Mouse (Mus musculus) embryonic facial prominence, embryonic 10.5 days (tissue): ENCODE measurements around the gene Ccm2. TPM values are rescaled to one million over a fixed set of nuclear protein-coding genes. Genes with fewer than 3 reads are reported as not detected.

Experiments used
- DNase-seq: peaks from one replicate; pipeline ENCODE4 v3.0.0-alpha.2; 2017; ENCODE audit warnings: low spot score
- H3K27ac ChIP-seq: fragments of 300-500 bp; sonication (generic); replicated peaks from 2 replicates; pipeline ENCODE4 v1.5.1; 2016; ENCODE audit warnings: mild to moderate bottlenecking
- H3K27me3 ChIP-seq: fragments of 300-500 bp; sonication (generic); replicated peaks from 2 replicates; pipeline ENCODE4 v1.6.1; 2016; ENCODE audit warnings: low read depth, mild to moderate bottlenecking; ENCODE audit not compliant: poor library complexity, severe bottlenecking
- H3K36me3 ChIP-seq: fragments of 300-500 bp; sonication (generic); replicated peaks from 2 replicates; pipeline ENCODE4 v1.6.1; 2016; ENCODE audit warnings: mild to moderate bottlenecking, moderate library complexity
- H3K4me1 ChIP-seq: fragments of 300-500 bp; sonication (generic); 2 replicates; pipeline ENCODE4 v1.6.1; 2016
- H3K4me3 ChIP-seq: fragments of 300-500 bp; sonication (generic); 2 replicates; pipeline ENCODE4 v1.5.1; 2016; ENCODE audit warnings: mild to moderate bottlenecking, moderate library complexity
- H3K9me3 ChIP-seq: fragments of 300-500 bp; sonication (generic); 2 replicates; pipeline ENCODE4 v1.6.1; 2016; ENCODE audit warnings: mild to moderate bottlenecking
- WGBS: fragments of 180-500 bp; shearing (Covaris S2); methylation state at CpG from one replicate; pipeline ENCODE4 v1.1.7; 2016; 5-methylcytosine and 5-hydroxymethylcytosine counted together
- polyA plus RNA-seq: library from polyadenylated mRNA; unstranded; fragments of >200 nt; fragmentation: Nextera tagmentation; extraction: Ambion mirVana; gene quantifications from 2 replicates; pipeline ENCODE4 v1.2.1, GENCODE M21; 2016

Gene Ccm2
- polyA plus RNA-seq, 1 experiment from 2014 or later = 109 TPM

- DNase-seq = no peak
Measured at GRCm38 (mm10) chr11:6568584-6569409, 22.1 kb downstream of the Ccm2 start.

GRCm38 (mm10) chr11:6569410-6569777 lies 22.7 kb downstream of the Ccm2 start:
- Histone ChIP-seq H3K27me3 (no peaks in the 10 kb centered on the region), H3K27ac (no peak overlapping the region), H3K4me3 (no peak overlapping the region), H3K4me1 (peaks cover 11% of the 10 kb centered on the region; the same call in 1 of the 2 replicates), H3K36me3 (peaks cover 80% of the 10 kb centered on the region), H3K9me3 (no peaks in the 10 kb centered on the region)
- 57% methylated on average over 3 of the region's 3 CpGs for WGBS
- DNase-seq = no peak

More at GRCm38 (mm10) chr11:6568584-6569409, 22.1 kb downstream of the Ccm2 start:
- peaks cover 11% of the 10 kb centered on the region; the same call in 1 of the 2 replicates for H3K4me1 ChIP-seq
- no peak overlapping the region for H3K4me3 ChIP-seq
- WGBS = 79% methylated on average over 11 of the region's 11 CpGs
- no peak overlapping the region for H3K27ac ChIP-seq
- no peaks in the 10 kb centered on the region for H3K9me3 ChIP-seq
- no peaks in the 10 kb centered on the region for H3K27me3 ChIP-seq
- H3K36me3 ChIP-seq = peaks cover 83% of the 10 kb centered on the region

DNA sequence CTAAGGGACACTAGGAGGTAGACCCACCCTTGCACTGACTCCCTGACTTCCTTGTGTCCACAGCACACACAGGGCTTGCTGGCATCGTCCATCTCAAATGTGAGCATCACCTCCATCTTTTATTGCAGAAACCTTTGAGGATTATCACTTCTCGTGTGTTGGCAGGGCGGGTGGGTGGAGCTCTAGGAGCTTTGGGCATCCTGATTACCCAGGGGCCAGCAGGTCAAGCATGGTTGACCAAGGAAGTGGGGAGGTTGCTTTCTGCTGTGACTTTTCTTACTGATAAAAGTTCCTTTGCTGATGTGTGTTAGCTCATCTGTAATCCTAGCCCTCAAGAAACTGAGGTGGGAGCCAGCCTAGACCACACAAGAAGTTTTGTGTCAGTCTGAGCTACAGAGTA lies 29.5 kb downstream of the Ccm2 start:
- no peaks in the 10 kb centered on the region for H3K4me1 ChIP-seq
- 89% methylated on average over 3 of the region's 3 CpGs for WGBS
- no peak overlapping the region for H3K4me3 ChIP-seq
- no peaks in the 10 kb centered on the region for H3K27me3 ChIP-seq
- H3K9me3 ChIP-seq = no peaks in the 10 kb centered on the region
- no peak overlapping the region for H3K27ac ChIP-seq
- DNase-seq = no peak
- peaks cover 72% of the 10 kb centered on the region for H3K36me3 ChIP-seq

GRCm38 (mm10) chr11:6579361-6579760 lies 32.7 kb downstream of the Ccm2 start:
- Histone ChIP-seq H3K36me3 (peaks cover 65% of the 10 kb centered on the region), H3K4me1 (no peaks in the 10 kb centered on the region), H3K9me3 (no peaks in the 10 kb centered on the region), H3K27me3 (no peaks in the 10 kb centered on the region), H3K4me3 (no peak overlapping the region), H3K27ac (no peak overlapping the region)
- no peak for DNase-seq
- WGBS = 91% methylated on average over 7 of the region's 7 CpGs

DNA sequence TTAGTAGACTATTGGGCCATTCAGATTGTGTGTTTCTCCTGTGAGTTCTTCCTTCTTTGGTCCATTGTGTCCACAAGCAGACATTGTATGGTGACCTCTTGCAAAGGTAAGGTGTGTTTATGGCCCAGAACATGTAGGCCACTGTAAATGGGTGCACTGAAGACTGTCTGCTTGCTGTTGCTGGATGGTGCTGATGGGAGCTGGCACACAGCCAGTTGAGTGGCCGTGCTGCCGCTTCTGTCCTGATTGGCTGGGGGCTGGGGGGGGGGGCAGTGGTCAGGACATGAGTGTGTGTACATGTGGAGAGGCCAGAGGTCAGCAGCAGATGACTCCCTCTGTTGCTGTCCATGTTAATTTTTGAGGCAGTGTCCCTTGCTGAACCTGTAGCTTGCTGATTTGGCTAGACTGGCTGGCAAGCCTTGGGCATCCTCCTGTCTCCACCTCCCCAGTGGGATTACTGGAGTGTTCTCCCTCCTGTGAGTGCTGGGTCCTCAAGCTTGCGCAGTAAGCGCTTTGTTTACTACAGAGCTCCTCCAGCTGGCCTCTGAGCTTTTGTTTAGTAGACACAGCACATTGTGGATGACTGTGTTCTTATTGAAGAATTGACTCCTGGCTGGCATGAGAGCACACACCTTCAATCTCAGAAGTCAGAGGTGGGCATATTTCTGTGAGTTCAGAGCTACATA lies 33.5 kb downstream of the Ccm2 start:
- Histone ChIP-seq H3K27ac (no peak overlapping the region), H3K36me3 (peaks cover 70% of the 10 kb centered on the region)

DNA sequence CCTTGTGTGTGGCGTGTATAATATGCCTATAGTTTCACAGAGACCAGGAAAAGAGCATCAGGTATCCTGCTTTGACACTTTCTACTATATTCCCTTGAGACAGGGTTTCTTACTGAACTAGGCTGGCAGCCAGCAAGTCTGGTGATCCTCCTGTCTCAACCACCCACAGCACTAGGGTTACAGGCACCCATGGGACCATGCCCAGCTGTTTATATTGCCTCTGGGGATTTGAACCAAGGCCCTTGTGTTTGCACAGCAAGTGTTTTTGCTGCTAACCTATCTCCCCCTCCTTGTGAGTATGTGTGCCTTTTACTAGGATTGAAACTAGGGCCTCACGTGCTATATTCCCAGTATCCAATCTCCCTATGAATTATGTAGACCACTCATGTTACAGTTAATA lies 34.9 kb downstream of the Ccm2 start:
- Histone ChIP-seq H3K4me3 (no peak overlapping the region), H3K36me3 (peaks cover 70% of the 10 kb centered on the region), H3K9me3 (no peaks in the 10 kb centered on the region), H3K27me3 (no peaks in the 10 kb centered on the region), H3K27ac (no peak overlapping the region), H3K4me1 (no peaks in the 10 kb centered on the region)
- DNase-seq = no peak
- 82% methylated on average over 2 of the region's 2 CpGs for WGBS

More for the DNA sequence above, 33.5 kb downstream of the Ccm2 start:
- Histone ChIP-seq H3K4me3 (no peak overlapping the region), H3K27me3 (no peaks in the 10 kb centered on the region), H3K4me1 (no peaks in the 10 kb centered on the region), H3K9me3 (no peaks in the 10 kb centered on the region)
- DNase-seq = no peak
- 88% methylated on average over 4 of the region's 4 CpGs for WGBS

GRCm38 (mm10) chr11:6585748-6586147 lies 39.1 kb downstream of the Ccm2 start:
- 91% methylated on average over 8 of the region's 8 CpGs for WGBS

DNA sequence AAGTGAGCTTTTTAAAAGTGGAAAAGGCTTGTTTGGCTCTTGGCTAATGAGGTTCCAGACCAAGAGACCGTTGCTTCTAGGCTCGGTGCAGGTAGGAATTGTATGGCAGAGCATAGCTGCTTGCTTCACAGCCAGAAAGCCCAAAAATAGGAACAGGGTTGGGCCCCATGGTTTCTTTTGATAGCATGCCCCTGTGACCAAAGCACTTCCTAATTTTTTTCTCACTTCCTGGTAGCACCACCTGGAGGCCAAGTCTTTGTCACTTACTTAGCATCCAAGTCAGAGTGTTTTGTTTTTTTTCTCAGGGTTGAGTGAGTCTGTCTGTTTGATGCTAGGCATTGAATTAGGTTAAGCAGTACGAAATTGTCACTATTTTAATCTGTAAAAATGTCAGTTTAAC lies 40.0 kb downstream of the Ccm2 start:
- Histone ChIP-seq H3K9me3 (no peaks in the 10 kb centered on the region), H3K4me3 (no peak overlapping the region), H3K36me3 (peaks cover 89% of the 10 kb centered on the region), H3K27me3 (no peaks in the 10 kb centered on the region), H3K4me1 (no peaks in the 10 kb centered on the region), H3K27ac (no peak overlapping the region)
- WGBS = 91% methylated on average over 3 of the region's 3 CpGs
- no peak for DNase-seq

More at GRCm38 (mm10) chr11:6585748-6586147, 39.1 kb downstream of the Ccm2 start:
- Histone ChIP-seq H3K36me3 (peaks cover 84% of the 10 kb centered on the region), H3K4me1 (no peaks in the 10 kb centered on the region), H3K27ac (no peak overlapping the region), H3K9me3 (no peaks in the 10 kb centered on the region), H3K27me3 (no peaks in the 10 kb centered on the region), H3K4me3 (no peak overlapping the region)
- DNase-seq = no peak

- Histone ChIP-seq H3K4me3 (no peak overlapping the region), H3K27me3 (no peaks in the 10 kb centered on the region), H3K4me1 (no peaks in the 10 kb centered on the region), H3K27ac (no peak overlapping the region), H3K36me3 (peaks cover 95% of the 10 kb centered on the region), H3K9me3 (no peaks in the 10 kb centered on the region)
- 97% methylated on average over 7 of the region's 7 CpGs for WGBS
- no peak for DNase-seq
Measured at GRCm38 (mm10) chr11:6587249-6587940, 40.7 kb downstream of the Ccm2 start.

- DNase-seq = no peak
- Histone ChIP-seq H3K4me3 (no peak overlapping the region), H3K36me3 (peaks cover 97% of the 10 kb centered on the region), H3K27me3 (no peaks in the 10 kb centered on the region), H3K9me3 (no peaks in the 10 kb centered on the region), H3K27ac (no peak overlapping the region), H3K4me1 (no peaks in the 10 kb centered on the region)
- 92% methylated on average over 7 of the region's 7 CpGs for WGBS
Measured at GRCm38 (mm10) chr11:6588295-6588694, 41.6 kb downstream of the Ccm2 start.

GRCm38 (mm10) chr11:6589838-6590237 lies 43.2 kb downstream of the Ccm2 start:
- 95% methylated on average over 7 of the region's 7 CpGs for WGBS

GRCm38 (mm10) chr11:6590933-6591675 lies 44.4 kb downstream of the Ccm2 start:
- H3K27me3 ChIP-seq = no peaks in the 10 kb centered on the region
- H3K9me3 ChIP-seq = no peaks in the 10 kb centered on the region
- no peak overlapping the region for H3K4me3 ChIP-seq
- no peaks in the 10 kb centered on the region for H3K4me1 ChIP-seq
- H3K27ac ChIP-seq = no peak overlapping the region
- H3K36me3 ChIP-seq = peaks cover 97% of the 10 kb centered on the region
- no peak for DNase-seq
- 87% methylated on average over 10 of the region's 10 CpGs for WGBS

More at GRCm38 (mm10) chr11:6589838-6590237, 43.2 kb downstream of the Ccm2 start:
- Histone ChIP-seq H3K36me3 (peaks cover 97% of the 10 kb centered on the region), H3K4me1 (no peaks in the 10 kb centered on the region), H3K27me3 (no peaks in the 10 kb centered on the region), H3K27ac (no peak overlapping the region), H3K9me3 (no peaks in the 10 kb centered on the region), H3K4me3 (no peak overlapping the region)
- no peak for DNase-seq
